Mouse (Mus musculus) A20 (cell line): ENCODE results near the gene Zfp775.

Experiments
- DNase-seq: peaks from one replicate; pipeline ENCODE4 v3.0.0-alpha.2; 2011; ENCODE audit warnings: low read depth, low spot score

The Zfp775 gene

GRCm38 (mm10) chr6:48591221-48591845, 10.5 kb upstream of the Zfp775 start:
- no peak for DNase-seq

- DNase-seq, result no peak
Observed at GRCm38 (mm10) chr6:48591871-48592270, 10.0 kb upstream of the Zfp775 start.

DNA sequence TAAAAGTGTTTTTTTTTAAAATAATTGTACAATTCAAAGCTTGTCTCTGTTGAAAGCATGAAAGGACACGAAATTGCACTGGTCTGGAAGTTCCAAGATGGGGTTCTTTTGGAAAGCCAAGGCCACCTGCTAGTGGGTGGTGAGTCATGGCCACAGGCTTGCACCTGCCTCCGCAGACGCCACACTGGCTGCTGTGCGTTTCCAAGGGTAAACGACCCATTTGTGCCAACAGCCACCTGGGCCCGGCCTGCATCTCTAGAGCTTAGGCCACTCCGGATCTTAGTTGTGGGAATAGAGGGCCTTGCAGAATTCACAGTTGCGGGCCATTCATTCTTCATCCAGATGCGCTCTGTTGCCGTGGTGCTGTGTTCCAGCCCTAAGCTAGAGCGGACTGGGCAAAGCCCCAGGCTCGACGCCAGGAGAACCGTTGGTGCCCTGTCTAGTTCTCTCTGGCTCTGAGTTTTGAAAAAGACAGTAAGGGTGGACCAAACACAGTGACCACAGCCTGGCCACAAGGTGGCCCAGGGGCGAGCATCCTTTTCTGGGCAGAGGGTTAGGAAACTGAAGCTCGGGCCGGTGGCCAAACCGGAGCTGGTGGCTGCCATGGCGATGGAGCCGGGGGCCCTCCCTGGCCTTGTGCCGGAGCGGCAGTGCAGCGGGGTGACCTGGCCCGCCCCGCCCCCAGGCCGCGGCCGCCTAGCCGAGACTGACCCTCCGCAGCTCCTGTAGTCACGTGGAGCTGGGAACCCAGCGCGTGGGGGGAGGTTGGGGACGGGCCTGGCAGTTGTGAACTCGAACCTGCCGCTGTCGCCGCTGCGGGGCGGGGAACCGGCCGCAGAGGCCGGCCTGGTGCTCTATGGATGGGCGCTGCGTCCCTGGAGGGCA, 8.5 kb upstream of the Zfp775 start, which contains the start of the genes Repin1 and Gm44965:
Repin1 (plus strand) TSS at position 726 of the 885 bp plus-strand sequence.
Gm44965 (plus strand) TSS at position 784 of the 885 bp plus-strand sequence.
- DNase-seq, result peak; percentile 86

DNA sequence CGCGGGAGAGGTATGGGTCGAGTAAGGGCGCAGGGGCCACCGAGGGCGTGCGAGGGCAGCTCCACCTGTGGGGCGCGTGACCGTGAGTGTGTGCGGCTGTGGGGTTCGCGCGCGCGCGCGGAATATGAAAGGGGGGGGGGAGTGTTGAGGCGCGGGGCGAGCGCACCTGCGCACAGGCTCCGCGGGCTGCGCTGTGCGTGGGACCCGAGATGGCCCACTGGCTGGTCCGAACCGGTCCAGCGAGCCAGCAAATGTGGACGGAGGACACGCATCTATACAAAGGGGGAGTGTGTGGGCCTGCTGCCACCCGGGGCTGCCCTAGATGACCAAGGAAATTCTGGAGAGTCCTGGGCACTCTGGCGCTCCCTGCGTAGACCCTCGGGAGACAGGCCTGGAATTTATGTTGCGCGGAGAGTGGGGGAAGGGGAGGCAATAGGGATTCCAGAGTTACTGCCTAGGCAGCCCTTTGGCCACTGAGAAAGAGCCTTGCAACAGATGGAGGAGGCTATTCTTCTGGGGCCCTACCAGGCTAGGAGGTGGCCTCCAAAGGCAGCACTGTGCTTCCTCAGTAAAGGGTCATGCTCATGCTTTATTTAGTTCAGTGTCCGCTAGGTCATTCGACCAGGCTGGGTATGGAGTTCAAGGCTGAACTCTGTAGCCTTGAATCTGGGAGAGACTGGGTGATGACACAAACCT, 7.7 kb upstream of the Zfp775 start:
- no peak for DNase-seq

DNA sequence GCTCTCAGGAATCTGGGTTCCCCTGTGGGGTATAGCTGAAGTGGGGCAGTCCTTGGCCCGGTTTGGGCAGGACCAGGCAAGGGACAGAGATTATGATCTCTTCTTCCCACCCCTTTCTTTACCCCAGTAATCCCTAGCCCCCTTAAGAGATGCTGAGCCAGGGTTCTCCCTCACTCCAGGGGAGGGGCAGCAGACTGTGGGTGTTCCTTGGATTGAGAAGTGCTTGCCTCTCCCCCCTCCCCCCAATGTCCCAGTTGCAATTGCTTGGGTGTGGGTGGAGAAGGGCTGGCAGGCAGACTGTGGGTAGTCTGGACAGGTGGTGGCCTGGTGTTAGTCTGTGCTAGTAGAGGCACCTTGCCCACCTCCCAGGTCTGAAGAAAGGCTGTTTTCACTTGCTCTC, 6.6 kb upstream of the Zfp775 start:
- no peak for DNase-seq

DNA sequence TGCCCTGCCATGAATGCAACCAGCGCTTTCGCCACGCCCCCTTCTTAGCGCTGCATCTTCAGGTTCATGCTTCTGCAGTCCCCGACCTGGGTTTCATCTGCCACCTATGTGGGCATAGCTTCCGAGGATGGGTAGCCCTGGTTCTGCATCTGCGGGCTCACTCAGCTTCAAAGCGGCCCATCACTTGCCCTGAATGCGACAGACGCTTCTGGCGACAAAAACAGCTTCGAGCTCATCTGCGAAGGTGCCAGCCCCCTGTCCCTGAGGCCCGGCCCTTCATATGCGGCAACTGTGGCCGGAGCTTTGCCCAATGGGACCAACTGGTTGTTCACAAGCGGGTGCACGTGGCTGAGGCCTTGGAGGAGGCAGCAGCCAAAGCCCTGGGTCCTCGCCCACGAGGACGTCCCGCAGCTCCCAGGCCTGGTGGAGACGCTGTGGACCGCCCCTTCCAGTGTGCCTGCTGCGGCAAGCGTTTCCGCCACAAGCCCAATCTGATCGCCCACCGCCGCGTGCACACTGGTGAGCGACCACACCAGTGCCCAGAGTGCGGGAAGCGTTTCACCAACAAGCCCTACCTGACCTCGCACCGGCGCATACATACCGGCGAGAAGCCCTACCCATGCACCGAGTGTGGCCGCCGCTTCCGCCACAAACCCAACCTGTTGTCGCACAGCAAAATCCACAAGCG, 5.2 kb upstream of the Zfp775 start:
- no peak for DNase-seq

DNA sequence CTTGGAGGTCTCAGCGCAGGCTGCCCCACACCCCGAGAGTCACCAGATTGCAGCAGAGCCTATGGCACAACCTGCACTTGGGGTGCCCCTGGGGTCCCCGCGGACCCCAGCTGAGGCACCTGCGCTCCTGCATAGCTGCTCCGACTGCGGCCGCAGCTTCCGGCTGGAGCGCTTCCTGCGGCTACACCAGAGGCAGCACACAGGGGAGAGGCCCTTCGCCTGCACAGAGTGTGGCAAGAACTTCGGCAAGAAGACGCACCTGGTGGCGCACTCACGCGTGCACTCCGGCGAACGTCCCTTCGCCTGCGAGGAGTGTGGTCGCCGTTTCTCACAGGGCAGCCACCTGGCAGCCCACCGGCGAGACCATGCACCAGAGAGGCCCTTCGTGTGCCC, 4.6 kb upstream of the Zfp775 start:
- DNase-seq, result no peak

GRCm38 (mm10) chr6:48600594-48600993, 1.3 kb upstream of the Zfp775 start:
- no peak for DNase-seq

GRCm38 (mm10) chr6:48602080-48602741, 348 bp downstream of the Zfp775 start:
- DNase-seq, result no peak

DNA sequence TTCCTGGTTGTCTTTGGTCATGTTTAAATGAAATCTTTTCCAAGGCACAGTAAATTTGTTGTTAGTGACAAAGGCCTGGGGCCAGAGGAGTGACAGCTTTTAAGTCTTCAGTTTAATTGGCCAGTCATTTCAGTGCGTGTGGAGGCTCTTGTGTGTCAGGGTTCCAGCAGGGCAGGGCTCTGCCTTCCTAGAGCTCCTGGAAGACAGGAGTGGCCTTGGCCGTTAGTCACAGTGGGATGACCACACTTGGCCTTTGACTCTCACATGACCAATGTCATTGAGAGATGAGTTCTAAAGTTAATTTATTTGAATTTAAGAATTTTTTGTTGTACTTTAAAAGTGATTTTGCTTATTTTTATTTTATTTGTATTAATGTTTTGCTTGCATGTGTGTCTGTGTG, 6.3 kb downstream of the Zfp775 start:
- DNase-seq, result no peak

DNA sequence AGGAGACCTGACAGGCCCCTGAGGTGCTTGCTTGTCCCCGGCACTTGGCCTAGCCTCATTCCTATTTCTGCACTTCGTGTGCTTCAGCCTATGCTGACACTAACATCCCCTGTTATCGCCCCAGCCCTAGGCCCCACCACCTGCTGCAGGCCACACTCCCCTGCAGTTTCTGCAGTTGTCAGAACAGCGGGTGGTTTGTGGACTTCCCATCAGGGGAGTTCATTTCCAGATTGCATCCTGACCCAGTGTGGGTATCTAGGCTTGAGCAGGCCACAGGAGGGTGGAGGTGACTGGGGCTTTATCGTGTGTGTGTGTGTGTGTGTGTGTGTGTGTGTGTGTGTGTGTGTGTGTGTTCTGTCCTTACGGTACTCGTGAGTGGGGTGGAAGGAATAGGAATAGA, 7.6 kb downstream of the Zfp775 start:
- DNase-seq, result no peak

DNA sequence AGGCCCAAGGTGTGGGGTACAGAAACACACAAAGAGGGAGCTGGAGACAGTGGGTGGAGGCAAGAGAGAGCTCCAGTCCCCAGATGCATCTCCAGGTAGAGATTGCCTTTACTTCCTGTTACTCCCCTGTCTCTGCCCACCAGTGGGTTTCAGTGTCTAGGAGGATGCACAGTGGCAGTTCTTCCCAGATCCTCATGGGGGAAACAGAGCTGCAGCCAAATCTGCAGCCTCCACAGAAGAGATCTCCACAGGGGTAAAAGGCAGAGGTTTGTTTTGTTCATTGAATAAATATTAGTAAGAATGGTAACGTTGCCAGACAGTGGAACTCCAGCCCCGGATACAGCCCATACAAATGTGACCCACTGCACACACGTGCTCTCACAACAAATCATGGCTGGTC, 8.8 kb downstream of the Zfp775 start:
- no peak for DNase-seq

DNA sequence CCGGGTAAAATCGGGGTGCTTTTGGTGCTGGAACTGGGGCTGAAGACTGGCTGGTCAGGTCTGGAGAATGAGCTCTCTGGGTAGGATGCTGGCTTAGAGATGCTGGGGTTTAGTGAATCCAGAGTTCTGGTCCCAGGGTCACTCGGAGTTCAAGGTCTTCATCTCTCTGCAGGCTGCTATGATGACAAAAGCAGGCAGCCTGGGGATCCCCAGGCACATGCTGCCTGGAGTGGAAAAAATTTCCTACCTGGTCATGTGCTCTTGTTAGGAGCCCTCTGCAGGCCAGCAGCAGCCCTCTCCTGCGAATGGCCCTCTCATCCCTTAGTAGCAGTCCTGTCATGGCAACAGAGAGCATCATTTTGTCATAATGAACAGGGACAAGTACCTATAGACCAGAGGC, 11.6 kb downstream of the Zfp775 start:
- DNase-seq, result no peak

DNA sequence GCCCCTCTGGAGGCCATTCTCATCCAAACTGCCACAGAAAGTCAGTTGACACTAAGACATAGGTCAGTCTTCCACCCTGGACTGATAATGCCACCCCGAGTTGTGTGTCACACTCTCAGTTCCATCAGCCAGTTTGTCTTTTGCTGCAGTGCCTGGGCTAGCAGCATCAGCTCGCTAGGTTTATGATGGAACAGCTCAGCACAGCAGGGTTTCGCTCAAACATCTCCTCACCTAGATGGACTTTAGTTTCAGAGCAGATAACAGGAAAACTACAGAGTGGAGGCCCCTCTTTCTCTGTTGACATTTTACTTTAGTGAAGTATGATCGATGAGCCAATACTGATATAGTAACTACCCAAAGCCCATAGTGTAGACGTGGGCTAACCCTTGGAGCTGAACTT, 12.9 kb downstream of the Zfp775 start:
- no peak for DNase-seq

GRCm38 (mm10) chr6:48620031-48620430, 18.2 kb downstream of the Zfp775 start:
- no peak for DNase-seq

GRCm38 (mm10) chr6:48622186-48622843, 20.5 kb downstream of the Zfp775 start:
- DNase-seq, result peak; percentile 48

DNA sequence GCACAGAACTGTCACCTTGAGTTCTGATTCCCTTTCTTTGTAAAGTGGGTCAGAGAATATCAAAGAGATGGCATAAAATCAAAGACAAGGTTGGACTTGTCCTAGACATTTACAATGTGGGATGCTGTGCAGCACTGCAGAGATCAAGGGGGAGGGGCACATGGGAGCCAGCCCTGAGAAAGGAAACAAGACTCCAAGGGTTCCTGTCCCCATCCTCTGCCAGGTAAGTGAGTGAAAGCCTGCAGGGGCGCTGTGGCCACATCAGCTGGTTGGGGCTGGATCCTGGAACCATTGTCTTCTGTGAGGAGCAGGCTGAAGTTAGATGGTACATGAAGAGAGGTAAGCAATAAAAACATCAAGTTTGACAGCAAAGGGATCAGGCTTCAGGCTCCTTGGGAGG, 21.6 kb downstream of the Zfp775 start:
- DNase-seq, result no peak

DNA sequence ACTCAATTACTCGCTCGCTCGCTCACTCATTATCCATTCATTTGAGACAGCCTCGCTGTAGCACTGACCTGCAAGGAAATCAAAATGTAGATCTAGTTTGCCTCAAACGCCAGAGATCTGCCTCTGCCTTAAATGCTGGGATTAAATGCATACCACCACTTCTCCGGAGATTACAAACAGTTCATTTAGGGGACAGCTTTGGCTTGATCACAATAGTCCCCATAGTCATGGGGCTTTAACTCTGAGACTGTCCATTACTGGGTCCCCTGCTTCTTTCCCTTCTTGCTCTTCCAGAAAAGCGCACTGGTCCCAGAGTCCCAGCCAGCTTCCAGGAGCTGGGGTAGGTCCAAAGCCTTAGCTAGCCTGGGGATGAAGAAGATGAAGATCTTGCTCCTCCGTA, 24.6 kb downstream of the Zfp775 start, which contains the start of gene AI854703:
AI854703 (plus strand) TSS at position 301 of the 400 bp plus-strand sequence.
- DNase-seq, result no peak

GRCm38 (mm10) chr6:48626984-48627383, 25.1 kb downstream of the Zfp775 start:
- peak; percentile 72 for DNase-seq

DNA sequence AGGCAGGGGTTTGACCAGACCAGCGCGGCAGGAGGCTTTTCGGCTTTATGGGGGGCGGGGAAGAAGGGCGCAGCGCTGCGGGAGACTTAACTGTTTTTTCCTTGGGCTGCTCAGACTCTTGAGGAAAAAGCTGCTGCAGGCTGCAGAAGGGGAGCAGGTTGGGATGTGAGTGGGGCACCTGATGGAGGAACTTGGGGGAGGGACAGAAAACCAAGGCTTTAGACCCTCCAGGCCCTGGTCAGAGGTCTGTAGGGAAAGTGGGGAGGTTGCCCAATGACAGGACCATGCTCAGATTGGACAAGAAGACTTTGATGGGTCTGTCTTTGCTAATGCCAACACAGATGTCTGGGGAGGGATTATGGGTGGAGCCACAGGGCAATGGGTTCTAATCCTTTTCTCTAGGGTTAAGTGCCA, 25.7 kb downstream of the Zfp775 start:
- DNase-seq, result no peak

GRCm38 (mm10) chr6:48628377-48628776, 26.5 kb downstream of the Zfp775 start:
- DNase-seq, result no peak
